Mouse (Mus musculus) adrenal gland, adult (tissue): Measurements from ENCODE around the gene Opcml.
A peak's percentile ranks its signal among the peaks of the same experiment; 100 is the strongest.

ENCODE experiments used
- DNase-seq, 2 experiments: peaks; one replicate each; pipeline ENCODE4 v3.0.0; 2022 to 2023; ENCODE audit warnings: low spot score in 1 of 2; ENCODE audit not compliant: inconsistent age in 2 of 2

Opcml gene

GRCm38 (mm10) chr9:28690134-28690533, 899.6 kb downstream of the Opcml start:
- DNase-seq, result no peak

- no peak for DNase-seq
These were observed 915.2 kb downstream of the Opcml start for GRCm38 (mm10) chr9:28705796-28706195.

GRCm38 (mm10) chr9:28714544-28714943, 924.0 kb downstream of the Opcml start:
- no peak for DNase-seq

GRCm38 (mm10) chr9:28720186-28720585, 929.6 kb downstream of the Opcml start:
- DNase-seq, result no peak

DNA sequence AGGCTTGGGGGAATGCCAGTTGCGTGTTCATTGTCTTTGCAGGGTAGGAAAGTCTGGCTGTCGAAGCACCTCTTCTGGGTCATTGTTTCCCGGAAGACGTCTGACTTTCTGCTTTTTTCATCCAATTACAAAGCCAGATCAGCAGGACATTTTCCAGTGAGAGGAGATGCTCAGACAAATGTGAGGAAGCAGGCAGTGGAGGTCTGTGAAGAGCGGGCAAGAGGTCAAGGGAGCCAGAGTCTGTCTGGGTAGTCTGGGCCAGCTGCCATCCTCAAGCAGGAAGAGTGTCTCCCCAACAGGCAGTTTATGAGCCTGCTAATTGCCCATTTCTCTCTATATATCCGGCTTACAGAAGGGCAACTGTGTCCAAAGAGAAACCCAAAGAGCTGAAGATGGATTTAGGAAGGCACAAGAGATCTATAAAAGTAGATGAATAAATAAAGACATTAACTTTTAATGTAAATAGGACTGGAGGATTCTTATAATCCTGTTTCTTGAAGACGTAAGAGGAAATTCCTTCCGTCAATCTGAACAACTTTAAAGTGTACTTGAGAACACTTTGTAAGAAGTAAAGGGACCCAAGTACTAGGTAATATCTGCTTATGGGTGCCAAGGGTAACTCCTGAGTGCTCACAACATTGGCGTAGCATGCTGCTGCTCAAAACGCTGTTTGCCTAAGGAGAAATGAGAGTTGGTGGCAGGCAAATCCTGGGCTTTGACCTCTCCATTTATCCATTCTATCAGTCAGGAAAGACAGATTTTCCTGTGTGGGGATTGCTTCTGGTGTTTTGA, 941.4 kb downstream of the Opcml start:
- DNase-seq, result peak in 1 of 2 experiments; percentile 22

DNA sequence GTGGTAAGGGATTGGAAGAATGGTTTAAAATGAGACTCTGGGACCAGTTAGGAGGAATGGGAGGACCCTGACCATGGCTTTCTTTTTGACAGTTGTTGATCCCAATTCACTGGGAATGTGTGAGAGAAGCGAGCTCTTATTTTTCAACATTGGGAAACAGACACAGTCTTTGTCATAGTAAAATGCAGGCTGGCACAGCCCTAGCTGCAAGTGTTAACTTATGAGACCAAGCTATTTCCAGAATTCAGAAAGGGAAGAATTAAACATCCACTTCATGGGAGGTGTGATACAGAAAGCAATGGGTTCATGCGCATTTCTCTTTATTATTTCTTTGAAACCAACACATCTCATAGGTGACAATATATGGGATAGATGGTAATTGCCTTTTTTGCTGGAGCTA, 947.4 kb downstream of the Opcml start:
- DNase-seq, result no peak

DNA sequence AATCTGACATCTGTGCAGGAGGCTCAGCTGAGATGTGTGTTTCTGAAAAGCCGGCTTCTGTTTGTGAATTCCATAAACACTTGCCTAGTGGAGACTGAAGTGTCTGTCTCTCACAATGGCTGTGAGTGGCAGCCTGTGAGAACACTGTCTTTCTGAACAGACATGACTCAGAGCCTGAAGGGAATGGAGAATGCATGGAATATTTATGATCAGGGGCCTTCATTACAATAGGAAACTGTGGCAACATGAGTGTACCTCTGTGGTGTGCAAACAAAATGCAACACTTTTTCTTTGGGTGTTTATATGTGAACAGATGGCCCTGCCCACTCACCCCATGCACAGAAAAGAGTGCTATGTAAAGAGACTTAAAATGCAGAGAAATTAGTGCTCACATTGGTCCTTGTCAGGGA, 947.9 kb downstream of the Opcml start:
- no peak for DNase-seq

DNA sequence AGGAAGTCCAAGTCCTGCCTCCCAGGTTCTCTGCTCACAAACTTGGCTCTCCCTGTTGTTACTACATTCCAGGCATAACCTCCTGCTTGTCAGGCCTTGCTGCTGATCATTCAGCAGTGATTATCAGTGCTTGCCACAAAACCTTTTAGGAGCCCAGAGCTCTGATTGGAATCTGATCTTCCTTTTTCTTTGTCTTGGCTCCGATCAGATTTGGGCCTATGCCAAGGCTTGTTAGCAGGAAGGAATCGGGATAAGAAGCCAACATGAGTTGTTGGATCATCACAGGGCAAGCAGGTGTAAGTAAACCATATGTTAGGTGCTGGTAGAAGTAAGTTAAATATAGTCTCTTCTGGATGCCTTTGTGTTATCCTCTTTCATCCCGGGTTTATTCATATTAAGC, 954.2 kb downstream of the Opcml start:
- no peak for DNase-seq

DNA sequence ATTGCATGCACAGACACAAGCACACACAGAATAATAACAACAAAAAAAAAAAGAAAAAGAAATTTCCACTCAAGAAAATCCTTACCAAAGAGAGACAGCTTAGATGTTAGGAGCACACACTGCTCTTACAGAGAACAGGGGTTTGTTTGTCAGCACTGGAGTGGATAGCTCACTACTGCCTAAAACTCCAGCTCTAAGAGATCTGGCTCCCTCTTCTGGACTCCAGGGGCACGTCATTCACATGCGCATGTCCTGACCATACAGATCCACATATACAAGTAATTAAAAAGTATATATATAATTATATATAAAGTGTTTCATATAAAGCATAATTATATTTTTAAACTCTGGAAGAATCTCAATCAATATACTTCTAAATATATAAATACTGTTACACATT, 958.3 kb downstream of the Opcml start:
- peak; percentile 7 to 66 for DNase-seq

GRCm38 (mm10) chr9:28752908-28753307, 962.3 kb downstream of the Opcml start:
- no peak for DNase-seq

DNA sequence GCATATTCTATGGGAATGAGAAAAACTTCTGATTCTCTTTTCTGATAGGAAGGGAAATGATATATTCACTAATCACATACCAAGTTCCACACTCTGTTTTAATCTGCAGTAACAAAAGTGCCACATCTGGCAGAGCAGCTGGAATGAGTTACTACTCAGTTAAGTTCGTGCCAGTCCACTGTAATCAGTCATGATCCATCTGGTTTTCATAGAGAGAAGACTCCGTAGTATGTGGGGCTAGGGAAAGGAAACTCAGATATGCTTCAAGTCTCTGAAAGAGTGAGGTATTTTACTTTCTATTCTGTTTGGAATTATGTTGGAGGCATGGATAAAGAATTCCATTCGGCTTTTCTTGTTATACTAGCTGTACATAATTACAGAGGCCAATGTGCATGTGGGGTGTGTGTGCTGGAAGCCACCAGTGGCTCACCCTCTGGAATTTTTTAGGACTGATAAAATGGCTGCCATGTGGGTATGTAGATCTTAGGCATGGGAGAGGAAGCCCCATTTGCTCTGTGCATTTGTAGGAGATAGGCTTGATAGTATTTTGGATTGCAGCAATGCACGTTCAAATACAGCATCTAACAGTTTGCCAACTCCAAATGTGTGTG, 966.4 kb downstream of the Opcml start:
- DNase-seq, result no peak

GRCm38 (mm10) chr9:28761460-28761859, 970.9 kb downstream of the Opcml start:
- DNase-seq, result no peak

DNA sequence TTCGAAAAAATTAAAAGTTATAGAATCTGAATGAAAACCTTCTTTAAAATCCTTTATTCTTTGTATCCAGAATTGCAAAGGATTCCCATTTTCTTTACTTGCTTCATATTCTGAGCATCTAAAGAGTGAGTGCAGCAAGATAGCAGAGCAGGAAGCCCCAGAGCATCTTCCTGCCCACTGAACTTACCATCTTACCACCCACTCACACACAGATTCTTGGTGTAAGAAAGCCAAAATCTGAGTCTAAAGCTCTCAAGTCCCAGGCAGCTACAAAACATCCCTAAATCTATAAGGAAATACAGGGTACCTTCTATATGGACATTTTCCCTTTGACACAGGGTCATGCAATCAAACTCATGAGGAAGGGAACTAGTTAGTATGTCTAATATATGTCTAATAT, 973.6 kb downstream of the Opcml start:
- DNase-seq, result no peak

DNA sequence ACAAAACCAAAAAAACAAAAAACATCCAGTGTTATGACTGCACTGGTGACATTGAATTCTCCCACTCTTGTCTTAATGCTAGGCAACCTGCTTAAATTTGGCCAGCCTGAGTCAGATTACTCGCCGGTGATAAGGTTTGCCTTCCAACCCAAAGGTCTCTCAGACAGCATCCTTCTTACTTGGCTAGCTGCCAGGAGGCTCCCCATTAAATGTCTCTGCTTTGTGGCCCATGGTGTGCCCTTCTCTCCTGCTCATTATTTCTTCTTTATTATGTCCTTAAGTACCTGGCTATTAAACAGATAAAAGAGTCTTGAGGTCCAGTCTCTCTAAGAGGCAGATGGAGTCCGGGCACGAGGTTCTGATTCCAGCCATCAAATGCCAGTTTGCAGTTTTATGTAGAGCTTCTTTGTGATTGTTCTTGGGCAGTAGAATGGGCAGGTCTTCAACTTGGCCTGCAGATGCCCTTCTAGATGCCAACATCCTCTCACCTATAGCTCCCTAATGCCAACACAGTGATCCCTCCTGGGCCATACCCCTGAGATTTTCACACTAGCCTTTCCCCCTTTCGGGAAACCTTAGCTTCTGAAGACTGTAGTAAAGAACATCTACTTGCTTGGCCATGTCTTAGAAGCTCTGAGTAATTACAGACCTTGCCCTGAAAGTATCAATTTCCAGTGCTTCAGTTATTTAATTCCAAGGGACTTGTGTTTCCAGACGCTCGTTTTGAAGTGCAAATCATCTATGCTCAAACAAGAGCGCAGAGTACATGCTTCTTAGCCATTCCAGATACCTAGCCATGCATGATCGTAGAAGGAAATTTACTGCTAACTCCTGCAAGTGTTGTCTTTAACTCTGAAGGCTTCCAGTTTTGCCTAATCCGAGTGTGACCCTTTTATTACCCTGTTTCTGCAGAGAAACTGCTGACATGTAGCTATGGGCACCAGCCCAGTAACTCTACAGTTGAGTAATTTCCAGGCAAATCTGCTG, 986.2 kb downstream of the Opcml start:
- DNase-seq, result peak in 1 of 2 experiments; percentile 39

DNA sequence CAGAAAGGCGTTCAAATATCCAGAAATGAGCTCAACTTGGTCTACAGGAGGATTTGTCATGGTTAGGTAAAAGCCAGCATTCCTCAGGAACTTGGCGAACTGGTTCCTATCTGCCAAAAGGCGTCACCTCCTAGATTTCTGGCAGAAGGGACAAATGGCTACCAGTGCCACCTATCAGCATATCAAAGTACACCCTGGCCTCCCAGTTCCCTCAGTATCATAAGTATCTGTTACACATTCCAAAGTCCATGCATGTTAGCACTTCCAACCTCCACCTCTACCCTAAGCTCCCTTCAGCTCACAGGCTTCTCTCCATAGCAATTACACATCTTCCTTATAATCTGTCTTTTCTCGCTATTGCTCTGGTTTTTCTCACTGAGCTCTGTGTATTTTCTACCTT, 993.3 kb downstream of the Opcml start:
- no peak for DNase-seq

DNA sequence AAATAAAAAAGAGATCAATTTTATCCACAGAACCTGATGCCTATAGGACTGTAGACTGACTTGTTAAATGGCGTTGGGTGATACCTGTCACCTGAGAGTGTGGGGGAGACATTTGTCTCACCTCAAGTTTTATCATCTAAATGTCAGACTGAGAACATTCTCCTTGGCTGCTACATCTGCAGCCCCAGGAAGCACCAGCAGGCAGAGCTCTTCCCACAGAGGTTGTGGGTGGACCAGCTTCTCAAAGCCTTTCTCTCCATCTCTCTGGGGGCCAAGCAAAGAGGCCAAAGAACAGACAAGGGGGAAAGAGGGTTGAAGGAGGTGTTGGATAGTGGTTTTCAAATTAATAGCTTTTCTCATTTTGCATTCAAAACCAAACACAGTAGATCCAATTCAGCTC, 998.9 kb downstream of the Opcml start:
- no peak for DNase-seq

- DNase-seq, result no peak
These were observed 1009.5 kb downstream of the Opcml start for GRCm38 (mm10) chr9:28800100-28800499.

GRCm38 (mm10) chr9:28806666-28807065, 1016.1 kb downstream of the Opcml start:
- DNase-seq, result no peak

GRCm38 (mm10) chr9:28822060-28822459, 1031.5 kb downstream of the Opcml start:
- no peak for DNase-seq

- DNase-seq, result no peak
These were observed 1031.9 kb downstream of the Opcml start for GRCm38 (mm10) chr9:28822466-28822865.

DNA sequence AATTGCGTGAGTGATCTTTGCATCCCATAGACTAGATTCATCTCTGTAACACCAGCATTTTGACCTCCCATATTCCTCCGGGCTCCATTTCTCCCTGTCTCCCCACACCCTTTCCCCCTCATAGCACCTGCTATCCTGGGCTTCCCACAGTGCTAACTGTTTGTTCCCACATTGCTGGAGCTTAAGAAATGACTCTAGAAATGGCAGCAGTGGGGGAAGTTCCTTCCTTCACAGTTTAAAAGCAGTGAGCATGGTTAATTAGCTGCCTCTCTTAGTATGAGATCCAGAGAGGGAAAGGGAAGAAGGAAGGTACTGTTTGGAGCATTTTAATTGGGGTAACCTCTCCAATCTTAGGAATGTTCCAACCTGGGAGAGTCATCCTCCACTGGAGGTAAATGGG, 1035.2 kb downstream of the Opcml start:
- DNase-seq, result no peak
